Mouse (Mus musculus) urinary bladder, adult 18-20 months (tissue): ENCODE measurements around the gene Fam76b.
A peak's percentile ranks its signal among the peaks of the same experiment; 100 is the strongest.

Experiments
- DNase-seq, 2 experiments: peaks; one replicate each; pipeline ENCODE4 v3.0.0; 2022; ENCODE audit warnings: low spot score in 2 of 2, mixed read lengths in 2 of 2

Gene Fam76b

GRCm38 (mm10) chr9:13871631-13872030 is 44.1 kb downstream of the Fam76b start:
- DNase-seq: no peak

DNA sequence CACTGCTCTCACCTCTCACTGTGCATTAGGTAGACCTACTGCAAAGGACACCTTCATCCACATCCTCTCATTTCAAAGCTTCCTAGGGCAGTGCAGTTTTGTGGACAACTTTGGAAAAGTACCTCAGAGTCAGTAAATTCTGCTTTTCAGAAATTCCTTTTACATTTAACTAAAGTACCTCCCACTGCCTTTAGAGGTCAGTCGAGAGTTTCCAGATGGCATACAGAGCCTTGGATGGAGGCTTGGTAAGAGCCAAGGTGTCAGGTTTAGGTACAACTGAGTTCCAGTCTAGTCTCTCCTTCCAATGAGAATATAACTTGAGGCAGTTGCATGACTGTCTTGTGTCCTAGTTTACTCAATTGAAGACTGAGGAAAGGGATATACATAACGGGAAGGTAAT is 46.8 kb downstream of the Fam76b start:
- no peak for DNase-seq

DNA sequence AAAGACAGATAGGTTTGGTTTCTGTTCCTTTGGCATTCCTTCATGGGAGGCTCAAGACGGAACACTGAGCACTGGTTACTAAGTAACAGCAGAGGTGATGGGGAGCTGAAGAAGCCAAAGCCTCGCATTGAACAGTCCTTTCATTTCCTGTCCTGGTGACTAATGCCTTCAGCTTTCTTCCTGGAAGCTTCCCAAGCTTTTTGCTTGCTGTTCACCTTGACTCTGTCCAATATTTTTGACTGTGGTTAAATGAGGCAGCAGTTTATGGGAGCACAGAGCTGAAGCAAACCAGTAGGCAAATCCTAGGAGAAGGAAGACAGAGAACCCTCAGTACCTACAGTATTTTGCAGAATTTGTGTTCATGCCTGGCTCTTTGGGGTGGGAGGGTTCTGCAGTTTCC is 47.8 kb downstream of the Fam76b start:
- DNase-seq: no peak

- DNase-seq: no peak
Measured at GRCm38 (mm10) chr9:13880761-13881160, 53.2 kb downstream of the Fam76b start.

DNA sequence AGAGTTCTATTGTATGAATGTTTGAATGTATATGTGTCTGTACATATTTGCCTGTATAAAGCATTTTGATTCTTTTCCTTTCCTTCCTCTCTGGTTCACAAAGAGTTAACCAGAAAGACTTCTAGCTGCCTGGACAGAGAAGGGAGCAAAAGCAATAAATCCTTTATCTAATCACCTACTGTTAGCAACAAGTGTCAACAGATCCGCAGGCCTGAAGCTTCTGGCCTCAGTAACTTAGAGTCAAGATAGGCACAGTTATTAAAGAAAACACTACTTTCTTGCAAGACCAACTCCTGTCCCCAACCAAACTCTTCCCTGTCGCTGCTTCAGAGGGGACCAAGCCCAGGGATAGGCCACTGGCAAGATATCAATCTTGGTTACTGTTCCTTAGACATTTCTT is 55.0 kb downstream of the Fam76b start:
- no peak for DNase-seq

DNA sequence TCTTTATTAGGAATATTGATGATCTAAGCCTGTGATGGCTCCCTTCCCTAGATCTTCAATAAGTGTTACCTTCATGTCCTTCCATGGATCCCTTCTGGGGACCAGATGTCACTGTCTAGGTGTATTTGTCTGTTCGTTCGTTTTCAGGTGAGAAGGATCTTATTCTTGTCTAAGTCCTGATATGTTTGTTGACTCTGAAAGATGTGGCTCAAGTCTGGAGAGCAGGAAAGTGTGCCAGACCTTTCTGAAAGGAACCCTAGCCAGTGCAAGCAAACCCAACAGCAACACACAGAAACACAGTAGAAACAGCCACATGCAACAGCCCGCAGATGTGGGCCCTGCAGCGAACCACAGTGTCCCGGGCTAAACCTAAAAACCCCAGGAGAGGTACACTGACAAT is 61.5 kb downstream of the Fam76b start:
- no peak for DNase-seq

DNA sequence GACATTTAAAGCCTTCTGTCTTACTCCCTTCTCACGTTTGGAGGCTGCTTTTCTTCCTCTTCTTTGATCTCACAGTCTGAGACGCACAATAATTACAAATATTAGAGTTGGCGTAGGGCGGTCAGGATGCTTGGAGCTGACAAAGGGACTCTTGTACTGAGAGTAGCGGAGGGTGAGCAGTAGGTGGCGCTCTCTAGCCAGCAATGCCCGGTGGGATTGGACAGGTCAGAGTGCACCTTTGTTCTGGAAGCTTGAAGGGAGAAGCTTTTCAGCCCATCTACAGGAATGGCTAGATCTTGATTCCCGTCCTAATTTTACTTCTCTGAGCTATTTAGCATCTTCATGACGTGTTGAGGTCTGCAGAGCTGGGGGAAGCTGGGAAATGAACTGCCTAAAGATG is 62.1 kb downstream of the Fam76b start:
- DNase-seq: peak; percentile 63 to 64

DNA sequence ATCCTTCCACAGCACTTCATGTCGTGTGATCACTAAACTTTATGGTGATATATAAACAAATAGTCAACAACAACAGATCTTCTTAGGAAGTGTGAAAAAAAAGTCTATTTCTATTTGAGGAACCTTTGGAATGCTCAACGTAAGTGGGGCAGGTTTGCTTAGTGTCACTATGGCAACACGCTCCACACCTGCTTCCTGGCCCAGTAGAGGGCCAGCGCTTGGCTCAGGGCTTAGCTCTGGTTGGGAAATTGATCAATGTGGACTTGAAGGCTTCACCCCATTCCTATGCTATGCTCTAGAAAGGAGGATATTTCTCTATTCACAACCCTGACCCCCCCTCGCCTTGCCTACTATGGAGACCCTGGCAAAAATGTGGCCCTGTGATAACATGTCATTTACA is 62.7 kb downstream of the Fam76b start:
- DNase-seq: no peak

DNA sequence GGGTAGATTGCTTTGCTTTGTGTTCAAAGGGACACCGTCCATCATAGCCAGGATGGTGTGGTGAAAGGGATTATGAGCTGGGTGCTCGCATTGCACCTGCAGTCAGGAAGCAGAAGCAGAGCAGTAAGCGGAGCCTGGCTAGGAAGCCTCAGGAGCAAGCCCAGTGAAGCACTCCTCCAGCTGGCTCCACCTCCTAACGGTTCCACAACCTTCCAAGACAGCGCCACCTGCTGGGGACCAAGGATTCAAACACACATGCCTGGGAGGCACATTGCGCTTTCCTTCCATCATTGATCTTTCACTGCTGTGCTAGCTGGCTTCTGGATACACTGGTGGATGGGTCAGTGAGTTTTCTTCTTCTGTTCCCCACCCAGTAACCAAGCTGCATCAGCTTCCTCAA is 64.4 kb downstream of the Fam76b start:
- no peak for DNase-seq

DNA sequence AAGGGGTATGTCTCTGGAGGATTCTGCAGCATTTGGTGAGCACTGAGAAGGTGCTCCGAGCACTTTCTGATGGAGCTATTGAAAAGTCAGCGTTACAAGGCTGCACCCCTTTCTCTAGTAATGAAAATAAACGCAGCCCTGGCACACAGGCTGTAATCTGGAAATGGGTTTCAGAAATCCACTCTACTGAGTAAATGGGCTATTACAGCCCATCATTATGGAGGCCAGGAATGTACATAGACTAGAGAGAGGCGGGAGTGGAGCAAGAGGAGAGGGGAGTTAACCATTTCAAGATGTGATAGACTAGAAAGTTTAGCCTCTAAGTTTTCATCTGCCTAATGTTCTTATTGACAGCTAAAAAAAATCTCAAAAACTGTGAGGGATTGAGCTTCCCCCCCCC is 65.5 kb downstream of the Fam76b start:
- no peak for DNase-seq

GRCm38 (mm10) chr9:13894491-13894890 is 67.0 kb downstream of the Fam76b start:
- no peak for DNase-seq

DNA sequence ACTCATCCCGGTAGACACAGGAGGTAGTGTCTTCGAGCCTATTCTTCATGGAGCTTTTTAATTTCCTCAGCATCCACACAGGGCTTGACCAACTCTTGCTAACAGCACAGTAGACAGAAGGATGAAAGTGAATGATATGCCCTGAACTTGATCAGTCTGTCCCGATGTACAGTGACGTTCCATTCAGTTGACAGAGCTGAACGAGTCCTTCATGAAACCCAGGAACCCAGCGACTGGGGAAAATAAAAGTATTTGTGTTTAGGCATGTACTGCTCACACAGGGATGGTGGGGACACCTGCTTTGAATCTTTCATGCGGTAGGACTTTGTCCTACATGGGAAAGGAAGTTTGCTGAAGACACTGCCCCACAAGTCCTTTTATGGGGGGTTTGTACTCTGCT is 67.4 kb downstream of the Fam76b start:
- no peak for DNase-seq

GRCm38 (mm10) chr9:13896055-13896454 is 68.5 kb downstream of the Fam76b start:
- DNase-seq: no peak

DNA sequence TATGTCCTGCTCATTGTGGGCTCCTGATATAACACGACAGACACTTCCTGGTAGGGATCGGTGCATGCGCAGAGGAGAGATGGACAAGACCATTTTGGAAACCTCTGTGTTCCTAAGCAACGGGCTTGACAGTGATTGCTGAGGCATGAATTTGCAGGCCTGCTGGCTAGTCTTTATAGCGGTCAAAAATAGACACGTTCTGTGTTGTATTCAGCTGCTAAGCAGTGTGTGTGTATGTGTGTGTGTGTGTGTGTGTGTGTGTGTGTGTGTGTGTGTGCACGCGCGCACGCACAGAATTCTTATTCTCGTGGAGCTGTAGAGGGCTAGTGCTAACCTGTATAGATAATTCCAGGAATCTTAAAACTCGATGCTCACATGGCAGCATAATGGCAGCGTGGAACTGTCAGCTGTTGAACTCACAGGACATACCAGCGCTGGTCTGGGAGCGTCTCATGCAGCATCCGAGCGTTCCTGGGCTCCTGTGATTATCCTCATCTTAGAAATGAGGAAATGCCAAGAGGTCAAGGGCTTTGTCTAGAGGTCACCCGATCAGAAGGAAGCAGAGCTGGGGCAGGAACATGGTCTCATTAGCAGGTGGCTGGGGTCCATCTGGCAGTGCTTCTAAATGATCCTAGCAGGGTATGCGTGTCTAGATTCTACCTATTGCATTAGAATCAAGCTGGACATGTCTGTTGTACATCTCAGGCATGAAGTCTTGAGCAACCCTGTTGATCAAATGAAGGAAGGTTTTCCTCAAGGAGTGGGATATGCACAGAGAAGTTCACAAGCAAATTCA is 71.2 kb downstream of the Fam76b start:
- DNase-seq: no peak

GRCm38 (mm10) chr9:13902030-13902429 is 74.5 kb downstream of the Fam76b start:
- DNase-seq: no peak

- DNase-seq: no peak
Measured at GRCm38 (mm10) chr9:13904091-13904779, 76.7 kb downstream of the Fam76b start.
